Mouse (Mus musculus) heart, embryonic 15.5 days (tissue): Measurements from ENCODE around the gene Acsl1. TPM values are rescaled to one million over a fixed set of nuclear protein-coding genes. Genes with fewer than 3 reads are reported as not detected.
"Not testable (repeated sequence)": the region's sequence is repeated elsewhere in the genome, so short reads cannot be mapped to it uniquely, and the experiment has no call there.

Experiments used
- ATAC-seq: fragments of 200-750 bp; cut with Nextera tagmentation; replicated peaks from 2 replicates; pipeline ENCODE4 v1.8.0; 2017; ENCODE audit warnings: low read depth, moderate TSS enrichment; ENCODE audit not compliant: insufficient number of reproducible peaks, insufficient read depth, low FRiP score
- H3K27ac ChIP-seq: fragments of 300-500 bp; sonication (generic); 2 replicates; pipeline ENCODE4 v1.5.1; 2015; ENCODE audit warnings: mild to moderate bottlenecking, inconsistent platforms
- H3K27me3 ChIP-seq: fragments of 300-500 bp; sonication (generic); 2 replicates; pipeline ENCODE4 v1.6.1; 2015; ENCODE audit warnings: inconsistent platforms
- H3K36me3 ChIP-seq: fragments of 300-500 bp; sonication (generic); 2 replicates; pipeline ENCODE4 v1.6.1; 2015; ENCODE audit warnings: mild to moderate bottlenecking, inconsistent platforms
- H3K4me1 ChIP-seq: fragments of 300-500 bp; sonication (generic); replicated peaks from 2 replicates; pipeline ENCODE4 v1.6.1; 2015; ENCODE audit warnings: inconsistent platforms
- H3K4me2 ChIP-seq: fragments of 300-500 bp; sonication (generic); 2 replicates; pipeline ENCODE4 v1.6.1; 2015; ENCODE audit warnings: inconsistent platforms, mild to moderate bottlenecking, moderate library complexity
- H3K4me3 ChIP-seq: fragments of 300-500 bp; sonication (generic); 2 replicates; pipeline ENCODE4 v1.5.1; 2015; ENCODE audit warnings: mild to moderate bottlenecking, inconsistent platforms
- H3K9ac ChIP-seq: fragments of 300-500 bp; sonication (generic); 2 replicates; pipeline ENCODE4 v1.6.1; 2015; ENCODE audit warnings: mild to moderate bottlenecking, inconsistent platforms
- H3K9me3 ChIP-seq: fragments of 300-500 bp; sonication (generic); replicated peaks from 2 replicates; pipeline ENCODE4 v1.6.1; 2016; ENCODE audit warnings: inconsistent platforms
- WGBS: fragments of 180-500 bp; shearing (Covaris S2); methylation state at CpG from one replicate; pipeline ENCODE4 v1.1.7; 2015; ENCODE audit warnings: mixed read lengths; 5-methylcytosine and 5-hydroxymethylcytosine counted together
- polyA plus RNA-seq: library from polyadenylated mRNA; unstranded; fragments of >200 nt; fragmentation: Nextera tagmentation; extraction: Ambion mirVana; gene quantifications from 2 replicates; pipeline ENCODE4 v1.2.1, GENCODE M21; 2015

Acsl1 gene
- polyA plus RNA-seq, 1 experiment from 2014 or later, result 59.9 TPM

DNA sequence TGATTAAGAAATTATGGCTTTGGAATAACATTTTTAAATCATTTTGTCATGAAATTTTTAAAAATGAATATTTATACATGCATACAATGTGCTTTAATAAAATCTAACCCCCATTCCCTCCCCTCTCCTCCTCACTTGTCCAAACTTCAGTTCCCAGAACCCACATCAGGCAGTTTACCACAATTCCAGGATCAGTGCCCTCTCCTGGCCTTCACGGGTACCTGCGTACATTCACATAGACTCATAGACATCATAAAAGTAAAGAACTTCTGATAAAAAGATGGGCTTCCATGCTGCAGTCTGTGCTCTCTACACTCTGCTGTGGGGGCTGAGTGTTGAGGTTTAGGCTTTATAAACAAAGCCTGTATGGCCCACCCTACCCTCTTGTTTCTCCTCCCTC lies 98.1 kb downstream of the Acsl1 start:
- no peak overlapping the region for H3K4me3 ChIP-seq
- peaks cover 3% of the 10 kb centered on the region for H3K4me1 ChIP-seq
- H3K9me3 ChIP-seq, result no peaks in the 10 kb centered on the region
- no peak for ATAC-seq
- no peak overlapping the region for H3K27ac ChIP-seq
- H3K9ac ChIP-seq, result no peak overlapping the region
- H3K36me3 ChIP-seq, result peaks cover 4% of the 10 kb centered on the region; the same call in 1 of the 2 replicates
- H3K4me2 ChIP-seq, result no peak overlapping the region
- H3K27me3 ChIP-seq, result no peaks in the 10 kb centered on the region
- 74% methylated on average over 2 of the region's 2 CpGs for WGBS

GRCm38 (mm10) chr8:46569659-46570441 lies 99.0 kb downstream of the Acsl1 start:
- peaks cover 3% of the 10 kb centered on the region for H3K4me1 ChIP-seq
- H3K4me3 ChIP-seq, result no peak overlapping the region
- no peak overlapping the region for H3K9ac ChIP-seq
- H3K4me2 ChIP-seq, result no peak overlapping the region
- no peak; the same call in 1 of the 2 replicates for ATAC-seq
- H3K27me3 ChIP-seq, result no peaks in the 10 kb centered on the region
- H3K9me3 ChIP-seq, result no peaks in the 10 kb centered on the region
- peak overlapping the region; percentile 16; the same call in 1 of the 2 replicates for H3K27ac ChIP-seq
- 80% methylated on average over 19 of the region's 19 CpGs for WGBS
- peaks cover 6% of the 10 kb centered on the region; the same call in 1 of the 2 replicates for H3K36me3 ChIP-seq

DNA sequence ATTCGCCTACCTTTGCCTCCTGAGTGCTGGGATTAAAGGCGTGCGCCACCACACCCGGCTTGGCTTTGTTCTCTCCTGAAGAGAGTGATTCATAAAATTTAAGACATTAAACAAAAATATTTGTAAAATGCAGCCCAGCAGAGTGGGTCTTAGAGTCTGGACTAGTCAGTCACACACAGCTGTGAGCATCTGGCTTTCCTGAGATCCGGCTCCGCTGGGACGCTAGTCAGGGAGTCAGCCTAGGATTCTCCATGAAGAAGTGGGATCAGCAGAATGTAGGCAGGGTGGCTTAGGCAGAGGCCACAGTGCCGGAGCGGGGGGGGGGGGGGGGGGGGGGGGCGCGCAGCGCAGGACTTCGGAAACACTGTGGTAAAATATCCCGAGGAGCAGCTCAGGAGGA lies 99.8 kb downstream of the Acsl1 start:
- ATAC-seq, result no peak
- Histone ChIP-seq H3K4me2 (no peak overlapping the region), H3K27me3 (no peaks in the 10 kb centered on the region), H3K4me3 (no peak overlapping the region), H3K9me3 (no peaks in the 10 kb centered on the region), H3K36me3 (peaks cover 14% of the 10 kb centered on the region; the same call in 1 of the 2 replicates), H3K27ac (no peak overlapping the region), H3K9ac (no peak overlapping the region), H3K4me1 (peaks cover 3% of the 10 kb centered on the region)
- WGBS, result 88% methylated on average over 11 of the region's 14 CpGs

- Histone ChIP-seq H3K9me3 (no peaks in the 10 kb centered on the region), H3K4me2 (no peak overlapping the region), H3K27ac (no peak overlapping the region), H3K36me3 (peaks cover 36% of the 10 kb centered on the region), H3K4me3 (no peak overlapping the region), H3K27me3 (no peaks in the 10 kb centered on the region), H3K4me1 (peaks cover 3% of the 10 kb centered on the region), H3K9ac (no peak overlapping the region)
- ATAC-seq, result no peak
- 97% methylated on average over 2 of the region's 2 CpGs for WGBS
Observed at GRCm38 (mm10) chr8:46573446-46573845, 102.6 kb downstream of the Acsl1 start.

- Histone ChIP-seq H3K9ac (no peak overlapping the region), H3K36me3 (peaks cover 42% of the 10 kb centered on the region), H3K27ac (no peak overlapping the region), H3K27me3 (no peaks in the 10 kb centered on the region), H3K4me2 (no peak overlapping the region), H3K4me3 (no peak overlapping the region), H3K4me1 (peaks cover 3% of the 10 kb centered on the region), H3K9me3 (no peaks in the 10 kb centered on the region)
- no peak for ATAC-seq
- WGBS, result 88% methylated on average over 2 of the region's 2 CpGs
Observed at GRCm38 (mm10) chr8:46573964-46574363, 103.1 kb downstream of the Acsl1 start.

DNA sequence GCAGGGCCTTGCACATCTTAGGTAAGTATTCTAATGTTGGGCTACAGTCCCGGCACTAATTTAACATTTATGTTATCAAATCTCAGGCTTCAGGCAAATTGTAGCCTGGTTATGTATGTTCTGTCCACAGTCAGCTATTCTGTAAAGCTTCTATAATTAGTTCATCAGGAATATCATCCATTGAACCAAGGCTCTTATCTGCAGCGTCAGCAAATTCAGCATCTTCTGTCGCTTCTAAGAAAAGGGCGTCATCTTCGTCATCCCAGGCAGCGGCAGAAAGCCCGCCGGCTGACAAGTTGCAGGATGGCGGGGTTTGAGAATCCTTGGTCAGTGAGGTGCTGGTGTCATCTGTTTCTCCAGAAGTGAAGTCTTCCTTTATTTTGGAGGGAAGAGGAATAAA lies 108.0 kb downstream of the Acsl1 start:
- Histone ChIP-seq H3K27ac (no peak overlapping the region), H3K9ac (no peak overlapping the region), H3K9me3 (no peaks in the 10 kb centered on the region), H3K27me3 (no peaks in the 10 kb centered on the region), H3K36me3 (peaks cover 57% of the 10 kb centered on the region), H3K4me1 (no peaks in the 10 kb centered on the region), H3K4me3 (no peak overlapping the region), H3K4me2 (no peak overlapping the region)
- 89% methylated on average over 9 of the region's 9 CpGs for WGBS
- ATAC-seq, result no peak

DNA sequence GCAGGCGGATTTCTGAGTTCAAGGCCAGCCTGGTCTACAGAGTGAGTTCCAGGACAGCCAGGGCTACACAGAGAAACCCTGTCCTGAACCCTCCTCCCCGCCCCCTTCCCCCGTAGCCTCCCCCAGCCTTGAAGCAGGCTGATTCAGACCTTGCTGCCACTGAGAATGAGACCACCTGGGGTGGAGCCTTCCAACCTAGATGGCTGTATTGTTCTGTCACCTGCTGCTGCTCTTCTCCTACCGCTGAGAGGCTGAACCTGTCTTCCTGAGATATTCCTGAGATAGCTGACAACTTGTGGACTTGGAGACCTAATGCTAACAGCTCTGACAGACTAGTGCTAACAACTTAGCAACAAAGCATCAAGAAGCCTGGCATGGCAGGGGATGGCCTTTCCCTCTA lies 113.5 kb downstream of the Acsl1 start:
- 73% methylated on average over 4 of the region's 4 CpGs for WGBS
- not testable (repeated sequence) for H3K9ac ChIP-seq, H3K4me3 ChIP-seq, H3K9me3 ChIP-seq, H3K27me3 ChIP-seq, ATAC-seq, H3K27ac ChIP-seq, H3K4me2 ChIP-seq, H3K4me1 ChIP-seq
- peaks cover 16% of the 10 kb centered on the region for H3K36me3 ChIP-seq

GRCm38 (mm10) chr8:46585576-46585975 lies 114.7 kb downstream of the Acsl1 start:
- Histone ChIP-seq H3K4me2 (no peak overlapping the region), H3K36me3 (peaks cover 8% of the 10 kb centered on the region), H3K27ac (no peak overlapping the region), H3K9me3 (no peaks in the 10 kb centered on the region), H3K4me1 (no peaks in the 10 kb centered on the region), H3K27me3 (no peaks in the 10 kb centered on the region), H3K4me3 (no peak overlapping the region), H3K9ac (no peak overlapping the region)
- 65% methylated on average over 3 of the region's 3 CpGs for WGBS
- no peak for ATAC-seq

Other genes starting within 250 kb of the Acsl1 start
- gene Helt, start 176.4 kb upstream of the Acsl1 start, polyA plus RNA-seq, result not detected in 2 replicates
- 9.6 and 10.1 TPM in 2 replicates for gene Cenpu, start 81.0 kb downstream of the Acsl1 start, polyA plus RNA-seq
- gene Primpol, start 146.2 kb downstream of the Acsl1 start, polyA plus RNA-seq, result 8.7 and 9.8 TPM in 2 replicates
- 48.1 and 52.8 TPM in 2 replicates for gene Casp3, start 146.3 kb downstream of the Acsl1 start, polyA plus RNA-seq